Mouse (Mus musculus): Measurements from ENCODE around the gene 1700017B05Rik.
"Not testable (repeated sequence)": the region's sequence is repeated elsewhere in the genome, so short reads cannot be mapped to it uniquely, and the experiment has no call there.

1700017B05Rik gene

GRCm38 (mm10) chr9:57244106-57244685 lies 18.2 kb downstream of the 1700017B05Rik start:
- no peak for DNase-seq

GRCm38 (mm10) chr9:57242916-57243315 lies 19.5 kb downstream of the 1700017B05Rik start:
- no peak for DNase-seq

GRCm38 (mm10) chr9:57241111-57241510 lies 21.3 kb downstream of the 1700017B05Rik start:
- no peak for DNase-seq

GRCm38 (mm10) chr9:57238220-57238619 lies 24.2 kb downstream of the 1700017B05Rik start:
- DNase-seq: no peak

GRCm38 (mm10) chr9:57237705-57238104 lies 24.7 kb downstream of the 1700017B05Rik start:
- DNase-seq: no peak

- no peak for DNase-seq
Observed at GRCm38 (mm10) chr9:57236256-57236655, 26.2 kb downstream of the 1700017B05Rik start, which contains the start of gene Trcg1. TSS of gene Trcg1 (plus strand) at chr9:57236556.

- DNase-seq: no peak
Observed at GRCm38 (mm10) chr9:57233767-57234166, 28.6 kb downstream of the 1700017B05Rik start.

- no peak for DNase-seq
Observed at GRCm38 (mm10) chr9:57233142-57233541, 29.3 kb downstream of the 1700017B05Rik start.

- no peak for DNase-seq
Observed at GRCm38 (mm10) chr9:57232341-57232940, 30.0 kb downstream of the 1700017B05Rik start.

- no peak for DNase-seq
Observed at GRCm38 (mm10) chr9:57231536-57232255, 30.7 kb downstream of the 1700017B05Rik start.

GRCm38 (mm10) chr9:57230146-57230783 lies 32.1 kb downstream of the 1700017B05Rik start:
- no peak for DNase-seq

GRCm38 (mm10) chr9:57229726-57230125 lies 32.7 kb downstream of the 1700017B05Rik start:
- DNase-seq: no peak

- DNase-seq: no peak
Observed at GRCm38 (mm10) chr9:57228186-57228585, 34.2 kb downstream of the 1700017B05Rik start.

- DNase-seq: no peak
Observed at GRCm38 (mm10) chr9:57227203-57227602, 35.2 kb downstream of the 1700017B05Rik start.

- DNase-seq: not testable (repeated sequence)
Observed at GRCm38 (mm10) chr9:57226628-57227122, 35.7 kb downstream of the 1700017B05Rik start.

- no peak for DNase-seq
Observed at GRCm38 (mm10) chr9:57225780-57226627, 36.4 kb downstream of the 1700017B05Rik start.

GRCm38 (mm10) chr9:57223341-57223740 lies 39.1 kb downstream of the 1700017B05Rik start:
- no peak for DNase-seq

GRCm38 (mm10) chr9:57220356-57220755 lies 42.1 kb downstream of the 1700017B05Rik start:
- peak; percentile 54 for DNase-seq

- no peak for DNase-seq
Observed at GRCm38 (mm10) chr9:57219511-57219910, 42.9 kb downstream of the 1700017B05Rik start.

GRCm38 (mm10) chr9:57218776-57219175 lies 43.6 kb downstream of the 1700017B05Rik start:
- no peak for DNase-seq

GRCm38 (mm10) chr9:57217220-57217619 lies 45.2 kb downstream of the 1700017B05Rik start:
- DNase-seq: no peak

GRCm38 (mm10) chr9:57214500-57214899 lies 47.9 kb downstream of the 1700017B05Rik start:
- DNase-seq: no peak

All from cerebellum, adult 9-11 months (tissue).